Mouse (Mus musculus) heart, embryonic 15.5 days (tissue): ENCODE measurements around the gene Gm14698. TPM values are rescaled to one million over a fixed set of nuclear protein-coding genes. Genes with fewer than 3 reads are reported as not detected.
A peak's percentile ranks its signal among the peaks of the same experiment; 100 is the strongest.
"Not testable (repeated sequence)": the region's sequence is repeated elsewhere in the genome, so short reads cannot be mapped to it uniquely, and the experiment has no call there.

ENCODE experiments used
- ATAC-seq: fragments of 200-750 bp; cut with Nextera tagmentation; replicated peaks from 2 replicates; pipeline ENCODE4 v1.8.0; 2017; ENCODE audit warnings: low read depth, moderate TSS enrichment; ENCODE audit not compliant: insufficient number of reproducible peaks, insufficient read depth, low FRiP score
- H3K27ac ChIP-seq: fragments of 300-500 bp; sonication (generic); 2 replicates; pipeline ENCODE4 v1.5.1; 2015; ENCODE audit warnings: mild to moderate bottlenecking, inconsistent platforms
- H3K27me3 ChIP-seq: fragments of 300-500 bp; sonication (generic); 2 replicates; pipeline ENCODE4 v1.6.1; 2015; ENCODE audit warnings: inconsistent platforms
- H3K36me3 ChIP-seq: fragments of 300-500 bp; sonication (generic); 2 replicates; pipeline ENCODE4 v1.6.1; 2015; ENCODE audit warnings: mild to moderate bottlenecking, inconsistent platforms
- H3K4me1 ChIP-seq: fragments of 300-500 bp; sonication (generic); replicated peaks from 2 replicates; pipeline ENCODE4 v1.6.1; 2015; ENCODE audit warnings: inconsistent platforms
- H3K4me2 ChIP-seq: fragments of 300-500 bp; sonication (generic); 2 replicates; pipeline ENCODE4 v1.6.1; 2015; ENCODE audit warnings: inconsistent platforms, mild to moderate bottlenecking, moderate library complexity
- H3K4me3 ChIP-seq: fragments of 300-500 bp; sonication (generic); 2 replicates; pipeline ENCODE4 v1.5.1; 2015; ENCODE audit warnings: mild to moderate bottlenecking, inconsistent platforms
- H3K9ac ChIP-seq: fragments of 300-500 bp; sonication (generic); 2 replicates; pipeline ENCODE4 v1.6.1; 2015; ENCODE audit warnings: mild to moderate bottlenecking, inconsistent platforms
- H3K9me3 ChIP-seq: fragments of 300-500 bp; sonication (generic); replicated peaks from 2 replicates; pipeline ENCODE4 v1.6.1; 2016; ENCODE audit warnings: inconsistent platforms
- WGBS: fragments of 180-500 bp; shearing (Covaris S2); methylation state at CpG from one replicate; pipeline ENCODE4 v1.1.7; 2015; ENCODE audit warnings: mixed read lengths; 5-methylcytosine and 5-hydroxymethylcytosine counted together
- polyA plus RNA-seq: library from polyadenylated mRNA; unstranded; fragments of >200 nt; fragmentation: Nextera tagmentation; extraction: Ambion mirVana; gene quantifications from 2 replicates; pipeline ENCODE4 v1.2.1, GENCODE M21; 2015

Gm14698 gene
- 2.8 and 3.5 TPM in 2 replicates for polyA plus RNA-seq

DNA sequence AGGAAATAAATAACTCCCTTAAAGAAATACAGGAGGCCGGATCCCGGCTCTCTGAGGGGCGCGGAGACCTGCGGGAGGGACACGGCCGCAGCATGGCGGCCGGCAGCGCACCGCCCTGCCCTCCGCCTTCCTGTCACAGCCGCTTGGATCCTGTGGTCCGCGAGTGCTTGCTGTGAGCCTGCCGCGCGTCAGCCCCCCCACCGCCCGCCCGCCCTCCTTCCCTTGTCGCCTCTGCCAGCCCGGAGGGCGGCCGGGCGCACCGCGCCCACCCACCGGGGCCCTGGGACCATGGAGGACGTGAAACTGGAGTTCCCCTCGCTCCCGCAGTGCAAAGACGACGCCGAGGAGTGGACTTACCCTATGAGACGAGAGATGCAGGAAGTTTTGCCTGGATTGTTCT lies at the start of gene Gm14698:
Gm14698 (plus strand) TSS at position 35 of the 400 bp plus-strand sequence.
- ATAC-seq = peak; percentile 62
- H3K36me3 ChIP-seq, H3K9ac ChIP-seq, H3K9me3 ChIP-seq, H3K4me1 ChIP-seq, H3K27me3 ChIP-seq, H3K27ac ChIP-seq: not testable (repeated sequence)
- Histone ChIP-seq H3K4me2 (peak within 1 kb of the TSS; percentile 51), H3K4me3 (peak within 1 kb of the TSS; percentile 39)
- WGBS = 6% methylated on average over 25 of the region's 36 CpGs

DNA sequence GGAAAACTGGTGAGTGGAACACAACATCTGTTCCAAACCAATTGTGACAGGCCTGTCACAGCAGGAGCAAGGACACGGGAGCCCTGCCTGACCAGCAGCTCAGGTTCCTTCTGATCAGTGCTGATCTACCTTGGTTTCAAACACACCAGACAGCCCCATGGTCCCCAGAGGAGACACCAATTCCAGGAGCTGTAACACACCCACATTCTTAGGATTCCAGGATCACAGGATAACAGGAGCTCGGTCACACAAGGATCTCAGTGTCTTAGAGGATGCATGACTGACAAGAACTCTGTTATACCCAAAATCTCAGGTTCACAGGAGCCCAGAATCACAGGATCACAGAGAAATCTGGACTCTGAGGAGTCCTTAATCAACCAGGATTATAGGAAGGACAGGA lies 444 bp upstream of the Gm14698 start:
- 30% methylated on average over 2 of the region's 2 CpGs for WGBS
- not testable (repeated sequence) for H3K36me3 ChIP-seq, H3K9me3 ChIP-seq, H3K27ac ChIP-seq, H3K27me3 ChIP-seq, H3K9ac ChIP-seq, ATAC-seq, H3K4me1 ChIP-seq
- Histone ChIP-seq H3K4me2 (peak overlapping the region; percentile 51), H3K4me3 (peak overlapping the region; percentile 39)

DNA sequence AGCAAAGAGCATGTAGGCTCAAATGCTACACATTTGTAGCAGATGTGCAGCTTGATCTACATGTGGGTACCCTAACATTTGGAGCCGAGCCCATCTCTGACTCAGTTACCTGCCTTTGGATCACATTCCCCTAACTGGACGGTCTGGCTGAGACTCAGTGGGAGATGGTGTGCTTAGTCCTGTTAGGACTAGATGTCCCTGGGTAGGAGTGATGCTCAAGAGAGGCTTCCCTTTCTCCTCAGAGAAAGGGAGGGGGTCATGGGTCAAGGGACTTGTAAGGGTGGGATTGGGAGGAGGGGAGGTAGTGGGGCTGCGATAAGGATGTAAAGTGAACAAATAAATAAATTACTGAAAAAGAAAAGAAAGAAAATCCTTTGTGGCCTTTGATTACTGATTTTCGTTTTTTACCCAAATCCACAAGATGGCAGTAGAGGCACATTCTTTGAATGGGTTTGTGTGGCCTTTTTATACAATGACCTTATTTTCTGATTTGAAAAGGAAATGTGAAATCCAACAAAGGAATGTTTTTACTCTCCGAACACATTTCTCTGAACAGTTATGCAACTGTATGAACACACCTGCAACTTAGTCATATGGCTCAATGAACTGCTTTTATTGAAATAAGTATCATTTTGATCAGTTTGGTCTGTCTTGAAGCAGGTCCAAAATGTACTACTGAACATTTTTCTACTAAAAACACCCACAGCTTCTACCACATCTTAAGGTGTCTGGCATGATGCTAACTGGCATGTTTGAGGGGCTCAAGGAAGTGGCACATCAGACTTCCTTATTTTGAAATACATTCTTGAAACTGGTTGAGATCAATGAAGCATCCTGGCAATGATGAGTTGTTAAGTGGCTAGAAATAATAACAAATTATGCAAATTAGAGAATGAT lies 18.9 kb downstream of the Gm14698 start:
- Histone ChIP-seq H3K36me3 (no peaks in the 10 kb centered on the region), H3K4me2 (no peak overlapping the region), H3K9ac (no peak overlapping the region), H3K4me3 (no peak overlapping the region), H3K9me3 (no peaks in the 10 kb centered on the region), H3K27ac (no peak overlapping the region), H3K27me3 (no peaks in the 10 kb centered on the region), H3K4me1 (no peaks in the 10 kb centered on the region)
- no peak for ATAC-seq
- 15% methylated on average over 5 of the region's 5 CpGs for WGBS

DNA sequence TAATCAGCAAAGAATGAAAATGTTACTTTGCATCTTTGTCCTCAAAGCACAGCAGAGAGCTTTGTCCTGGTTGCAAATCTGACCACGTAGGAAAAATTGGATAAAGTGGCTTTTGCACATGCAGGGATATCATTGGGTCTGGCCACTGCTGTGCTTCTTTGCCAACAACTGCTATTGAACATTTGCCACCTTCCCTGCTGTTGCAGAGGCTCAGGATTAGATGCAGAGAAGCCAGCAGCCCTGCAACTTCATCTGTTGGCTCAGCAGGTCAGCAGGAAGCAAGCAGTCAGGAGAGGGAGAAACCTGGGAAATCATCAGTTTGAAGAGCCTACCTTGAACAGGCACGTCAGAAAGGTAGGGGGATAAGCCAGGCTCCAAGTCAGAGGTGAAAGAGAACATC lies 44.3 kb downstream of the Gm14698 start:
- no peak overlapping the region for H3K9ac ChIP-seq
- H3K4me3 ChIP-seq = no peak overlapping the region

More for the DNA sequence above, 44.3 kb downstream of the Gm14698 start:
- 42% methylated on average over 2 of the region's 2 CpGs for WGBS
- no peaks in the 10 kb centered on the region for H3K27me3 ChIP-seq
- no peak for ATAC-seq
- H3K4me1 ChIP-seq = no peaks in the 10 kb centered on the region
- no peaks in the 10 kb centered on the region for H3K9me3 ChIP-seq
- H3K36me3 ChIP-seq = no peaks in the 10 kb centered on the region
- no peak overlapping the region for H3K27ac ChIP-seq
- no peak overlapping the region for H3K4me2 ChIP-seq

Other genes with a start within 250 kb of the Gm14698 start
- 36.4 and 37.5 TPM in 2 replicates for gene Fmr1, start 142.6 kb upstream of the Gm14698 start, polyA plus RNA-seq
- gene Fmr1nb, start 59.3 kb upstream of the Gm14698 start, polyA plus RNA-seq = 0.75 and 1.4 TPM in 2 replicates
- gene Gm6812, start 72.0 kb downstream of the Gm14698 start, polyA plus RNA-seq = not detected in 2 replicates